Mouse (Mus musculus) thymus, adult 18-20 months (tissue): ENCODE measurements around the gene Commd4.
"Not testable (repeated sequence)": the region's sequence is repeated elsewhere in the genome, so short reads cannot be mapped to it uniquely, and the experiment has no call there.

Source experiments
- DNase-seq, 2 experiments: peaks; one replicate each; pipeline ENCODE4 v3.0.0; 2022; ENCODE audit warnings: mixed read lengths in 2 of 2

The Commd4 gene

GRCm38 (mm10) chr9:57158013-57158470 is at the start of gene Commd4:
TSS of gene Commd4 (minus strand) at chr9:57158331.
- DNase-seq = peak; percentile 48 to 77

GRCm38 (mm10) chr9:57206896-57207295 is 48.8 kb upstream of the Commd4 start:
- no peak for DNase-seq

- not testable (repeated sequence) for DNase-seq
Observed at GRCm38 (mm10) chr9:57203571-57203970, 45.4 kb upstream of the Commd4 start.

- no peak for DNase-seq
Observed at GRCm38 (mm10) chr9:57202981-57203380, 44.9 kb upstream of the Commd4 start.

GRCm38 (mm10) chr9:57197414-57197813 is 39.3 kb upstream of the Commd4 start:
- DNase-seq = no peak

GRCm38 (mm10) chr9:57196708-57197107 is 38.6 kb upstream of the Commd4 start:
- no peak for DNase-seq

- no peak for DNase-seq
Observed at GRCm38 (mm10) chr9:57168411-57168810, 10.3 kb upstream of the Commd4 start.

- DNase-seq = no peak
Observed at GRCm38 (mm10) chr9:57166173-57166572, 8.0 kb upstream of the Commd4 start.

- no peak for DNase-seq
Observed at GRCm38 (mm10) chr9:57163137-57163536, 5.0 kb upstream of the Commd4 start.

GRCm38 (mm10) chr9:57162496-57162895 is 4.4 kb upstream of the Commd4 start:
- no peak for DNase-seq

- DNase-seq = no peak
Observed at GRCm38 (mm10) chr9:57158506-57158905, 375 bp upstream of the Commd4 start.

GRCm38 (mm10) chr9:57157499-57157898 is 632 bp downstream of the Commd4 start:
- no peak for DNase-seq

- DNase-seq = no peak
Observed at GRCm38 (mm10) chr9:57156823-57157222, 1.3 kb downstream of the Commd4 start.

GRCm38 (mm10) chr9:57156383-57156782 is 1.7 kb downstream of the Commd4 start:
- DNase-seq = no peak

- DNase-seq = no peak
Observed at GRCm38 (mm10) chr9:57152331-57152730, 5.8 kb downstream of the Commd4 start.

- DNase-seq = no peak
Observed at GRCm38 (mm10) chr9:57150192-57150591, 7.9 kb downstream of the Commd4 start.

- no peak for DNase-seq
Observed at GRCm38 (mm10) chr9:57149021-57149420, 9.1 kb downstream of the Commd4 start.

GRCm38 (mm10) chr9:57148144-57148878 is 9.8 kb downstream of the Commd4 start, which contains the start of gene Neil1:
TSS of gene Neil1 (minus strand) at chr9:57148305.
- DNase-seq = peak; percentile 75 to 83

- DNase-seq = no peak
Observed at GRCm38 (mm10) chr9:57147205-57148143, 10.7 kb downstream of the Commd4 start.

- no peak for DNase-seq
Observed at GRCm38 (mm10) chr9:57146451-57147066, 11.6 kb downstream of the Commd4 start.

GRCm38 (mm10) chr9:57144830-57145229 is 13.3 kb downstream of the Commd4 start:
- DNase-seq = no peak

- DNase-seq = no peak
Observed at GRCm38 (mm10) chr9:57143212-57143611, 14.9 kb downstream of the Commd4 start.
